Mouse (Mus musculus) forebrain, embryonic 11.5 days (tissue): ENCODE measurements around the gene Hes7. TPM values are rescaled to one million over a fixed set of nuclear protein-coding genes. Genes with fewer than 3 reads are reported as not detected.

Source experiments
- ATAC-seq: fragments of 200-750 bp; cut with Nextera tagmentation; replicated peaks from 2 replicates; pipeline ENCODE4 v1.8.0; 2017; ENCODE audit warnings: moderate TSS enrichment; ENCODE audit not compliant: low FRiP score
- DNase-seq: peaks from one replicate; pipeline ENCODE4 v3.0.0-alpha.2; 2017; ENCODE audit warnings: low spot score
- H3K27ac ChIP-seq: fragments of 300-500 bp; sonication (generic); 2 replicates; pipeline ENCODE4 v1.5.1; 2014; ENCODE audit warnings: low read depth, low read length
- H3K27me3 ChIP-seq: fragments of 300-500 bp; sonication (generic); 2 replicates; pipeline ENCODE4 v1.6.1; 2014; ENCODE audit warnings: mild to moderate bottlenecking, low read length, mixed read lengths; ENCODE audit not compliant: control insufficient read depth, insufficient read depth
- H3K36me3 ChIP-seq: fragments of 300-500 bp; sonication (generic); 2 replicates; pipeline ENCODE4 v1.6.1; 2014; ENCODE audit warnings: mild to moderate bottlenecking, low read length, moderate library complexity, mixed read lengths; ENCODE audit not compliant: control insufficient read depth, insufficient read depth
- H3K4me1 ChIP-seq: fragments of 300-500 bp; sonication (generic); replicated peaks from 2 replicates; pipeline ENCODE4 v1.6.1; 2014; ENCODE audit warnings: low read length, mixed read lengths; ENCODE audit not compliant: control insufficient read depth, insufficient read depth
- H3K4me2 ChIP-seq: fragments of 300-500 bp; sonication (generic); 2 replicates; pipeline ENCODE4 v1.6.1; 2014; ENCODE audit warnings: low read depth, mild to moderate bottlenecking, low read length, moderate library complexity, mixed read lengths; ENCODE audit not compliant: severe bottlenecking
- H3K4me3 ChIP-seq: fragments of 300-500 bp; sonication (generic); 2 replicates; pipeline ENCODE4 v1.5.1; 2014; ENCODE audit warnings: low read depth, low read length
- H3K9ac ChIP-seq: fragments of 300-500 bp; sonication (generic); 2 replicates; pipeline ENCODE4 v1.6.1; 2014; ENCODE audit warnings: low read length
- H3K9me3 ChIP-seq: fragments of 300-500 bp; sonication (generic); 2 replicates; pipeline ENCODE4 v1.6.1; 2016; ENCODE audit warnings: low read length, mixed read lengths; ENCODE audit not compliant: control insufficient read depth
- WGBS: fragments of 180-500 bp; shearing (Covaris S2); extraction: QIAGEN DNeasy Blood & Tissue Kit; methylation state at CpG from one replicate; pipeline ENCODE4 v1.1.7; 2014; 5-methylcytosine and 5-hydroxymethylcytosine counted together
- polyA plus RNA-seq: library from polyadenylated mRNA; unstranded; fragments of >200 nt; fragmentation: Nextera tagmentation; extraction: Ambion mirVana; gene quantifications from 2 replicates; pipeline ENCODE4 v1.2.1, GENCODE M21; 2014

The Hes7 gene
- polyA plus RNA-seq, 1 experiment from 2014 or later = 0.11 TPM

DNA sequence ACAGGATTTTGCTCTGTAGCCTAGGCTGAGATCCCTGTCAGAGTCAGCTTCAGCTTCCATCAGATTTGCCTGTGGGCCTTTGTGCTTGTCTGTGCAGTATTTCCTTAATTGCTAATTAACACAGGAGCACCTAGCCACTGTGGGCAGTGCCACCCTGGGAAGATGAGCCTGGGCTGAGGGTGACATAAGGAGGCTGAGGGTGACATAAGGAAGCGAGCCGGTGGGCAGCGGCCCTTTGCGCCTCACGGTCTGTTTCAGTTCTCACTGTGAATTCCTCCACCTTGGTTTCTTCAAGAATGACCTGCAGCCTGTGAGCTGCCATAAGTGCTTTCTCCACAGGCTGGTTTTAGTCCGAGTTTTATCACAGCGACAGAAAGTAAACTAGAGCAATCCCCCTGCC is 38.6 kb upstream of the Hes7 start:
- Histone ChIP-seq H3K27ac (no peak overlapping the region), H3K4me2 (no peak overlapping the region), H3K4me1 (no peaks in the 10 kb centered on the region), H3K36me3 (no peaks in the 10 kb centered on the region), H3K9me3 (no peaks in the 10 kb centered on the region), H3K9ac (no peak overlapping the region), H3K27me3 (no peaks in the 10 kb centered on the region), H3K4me3 (no peak overlapping the region)
- WGBS = 87% methylated on average over 7 of the region's 7 CpGs
- DNase-seq = no peak
- ATAC-seq = no peak

DNA sequence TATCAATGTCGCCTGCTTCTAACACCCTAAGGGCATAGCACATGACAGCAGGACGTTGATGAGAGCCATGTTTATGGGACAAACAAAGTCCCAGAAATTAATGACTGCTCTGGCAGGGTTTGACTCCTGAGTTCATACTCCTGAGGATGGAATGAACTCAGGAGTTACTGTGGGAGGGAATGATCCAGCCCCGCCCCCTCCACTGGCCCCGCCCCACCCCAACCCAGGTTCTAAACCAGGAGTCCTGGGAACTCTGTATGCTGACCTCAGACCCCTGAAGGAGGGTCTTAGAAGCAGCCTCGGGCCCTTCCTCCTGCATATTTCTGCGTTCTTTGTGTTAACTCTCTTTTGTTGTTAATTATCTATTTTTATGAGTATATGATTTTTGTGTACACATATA is 34.6 kb upstream of the Hes7 start:
- Histone ChIP-seq H3K9ac (no peak overlapping the region), H3K27ac (no peak overlapping the region), H3K4me2 (no peak overlapping the region), H3K9me3 (no peaks in the 10 kb centered on the region), H3K4me3 (no peak overlapping the region), H3K27me3 (no peaks in the 10 kb centered on the region), H3K4me1 (peaks cover 10% of the 10 kb centered on the region; the same call in 1 of the 2 replicates), H3K36me3 (no peaks in the 10 kb centered on the region)
- ATAC-seq (no peak), DNase-seq (no peak)
- WGBS = 70% methylated on average over 6 of the region's 6 CpGs

GRCm38 (mm10) chr11:69086390-69086789 is 33.8 kb upstream of the Hes7 start:
- H3K4me2 ChIP-seq = no peak overlapping the region
- 76% methylated on average over 6 of the region's 6 CpGs for WGBS
- no peak overlapping the region for H3K4me3 ChIP-seq
- H3K4me1 ChIP-seq = peaks cover 10% of the 10 kb centered on the region; the same call in 1 of the 2 replicates
- H3K27ac ChIP-seq = no peak overlapping the region
- H3K9me3 ChIP-seq = no peaks in the 10 kb centered on the region
- no peak overlapping the region for H3K9ac ChIP-seq
- no peaks in the 10 kb centered on the region; the same call in 1 of the 2 replicates for H3K36me3 ChIP-seq
- H3K27me3 ChIP-seq = no peaks in the 10 kb centered on the region
- DNase-seq (no peak), ATAC-seq (no peak)

- DNase-seq (no peak), ATAC-seq (no peak)
- Histone ChIP-seq H3K4me1 (peaks cover 10% of the 10 kb centered on the region; the same call in 1 of the 2 replicates), H3K9ac (no peak overlapping the region; the same call in 1 of the 2 replicates), H3K4me2 (no peak overlapping the region), H3K9me3 (no peaks in the 10 kb centered on the region), H3K27ac (peak overlapping the region; percentile 27; the same call in 1 of the 2 replicates), H3K4me3 (no peak overlapping the region), H3K36me3 (no peaks in the 10 kb centered on the region; the same call in 1 of the 2 replicates), H3K27me3 (no peaks in the 10 kb centered on the region)
- 40% methylated on average over 4 of the region's 4 CpGs for WGBS
Measured at GRCm38 (mm10) chr11:69087082-69087481, 33.1 kb upstream of the Hes7 start.

DNA sequence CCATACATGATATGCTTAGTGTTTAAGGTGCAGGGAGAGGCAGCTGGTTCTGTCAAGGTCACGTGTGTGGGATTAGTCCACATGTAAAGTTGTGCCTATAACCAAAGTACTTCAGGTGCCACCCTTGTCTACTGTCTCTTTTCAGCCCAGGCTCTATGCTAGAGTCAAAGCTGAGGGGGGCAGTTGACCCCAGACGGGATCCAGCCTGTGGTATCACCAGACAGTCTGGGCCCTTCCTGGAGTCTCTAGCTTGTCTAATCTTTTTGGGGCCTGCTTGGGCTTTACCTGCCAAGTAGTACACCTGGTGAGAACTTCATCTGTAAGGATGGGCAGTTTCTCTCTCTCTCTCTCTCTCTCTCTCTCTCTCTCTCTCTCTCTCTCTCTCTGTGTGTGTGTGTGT is 32.6 kb upstream of the Hes7 start:
- no peak for ATAC-seq
- peaks cover 10% of the 10 kb centered on the region; the same call in 1 of the 2 replicates for H3K4me1 ChIP-seq
- no peak overlapping the region for H3K4me3 ChIP-seq
- no peak for DNase-seq
- no peak overlapping the region for H3K4me2 ChIP-seq
- no peaks in the 10 kb centered on the region for H3K27me3 ChIP-seq
- H3K9me3 ChIP-seq = no peaks in the 10 kb centered on the region
- no peaks in the 10 kb centered on the region; the same call in 1 of the 2 replicates for H3K36me3 ChIP-seq
- WGBS = 68% methylated on average over 2 of the region's 2 CpGs
- H3K9ac ChIP-seq = no peak overlapping the region
- H3K27ac ChIP-seq = no peak overlapping the region

DNA sequence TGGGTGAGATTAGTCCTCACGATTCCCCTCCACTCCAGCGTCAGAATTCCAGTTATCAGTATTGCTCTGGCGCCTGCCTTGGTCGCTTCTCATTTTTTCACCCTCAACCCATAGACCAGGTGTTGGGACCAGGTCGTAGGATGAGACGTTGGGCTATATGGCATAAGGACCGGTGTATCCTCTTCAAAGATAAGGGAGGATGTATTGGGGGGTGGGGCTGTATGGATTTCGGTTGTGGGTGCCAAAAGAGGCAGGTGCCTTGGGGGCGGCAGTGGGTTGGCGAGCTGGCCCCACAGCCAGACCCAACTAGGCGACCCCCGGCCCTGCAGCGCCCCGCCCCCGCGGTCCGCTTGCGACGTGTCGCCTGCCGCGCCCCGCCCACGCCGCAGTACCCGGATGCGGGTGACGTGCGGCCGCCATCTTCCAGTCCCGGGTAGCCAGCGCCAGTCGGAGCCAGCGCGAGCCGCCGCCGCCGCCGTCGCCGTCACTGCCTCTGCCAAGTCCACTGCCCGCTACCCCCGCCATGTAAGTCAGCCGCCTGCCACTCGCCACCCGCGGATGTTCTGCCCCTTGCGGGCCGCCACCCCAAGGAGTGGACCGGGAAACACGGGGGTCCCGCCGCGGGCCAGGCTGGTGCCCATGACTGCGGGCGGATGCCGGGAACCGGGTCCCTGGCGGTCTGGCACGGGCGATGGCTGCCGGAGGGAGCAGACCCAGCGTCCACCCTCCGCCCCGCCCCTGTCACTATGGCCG is 31.9 kb upstream of the Hes7 start, which contains the start of gene Vamp2:
Gene Vamp2, plus strand, starts transcription at position 388 of the 753 bp plus-strand sequence.
- 1% methylated on average over 64 of the region's 67 CpGs for WGBS
- Histone ChIP-seq H3K4me2 (peak within 1 kb of the TSS; percentile 93), H3K36me3 (no peaks in the 10 kb centered on the region; the same call in 1 of the 2 replicates), H3K4me3 (peak within 1 kb of the TSS; percentile 98), H3K9ac (peak within 1 kb of the TSS; percentile 98), H3K27ac (peak within 1 kb of the TSS; percentile 82), H3K9me3 (no peaks in the 10 kb centered on the region), H3K4me1 (peaks cover 10% of the 10 kb centered on the region; the same call in 1 of the 2 replicates), H3K27me3 (no peaks in the 10 kb centered on the region)
- peak; percentile 96 for DNase-seq
- ATAC-seq = peak; percentile 83

- peaks cover 10% of the 10 kb centered on the region; the same call in 1 of the 2 replicates for H3K4me1 ChIP-seq
Measured at GRCm38 (mm10) chr11:69088856-69089615, 31.2 kb upstream of the Hes7 start.

GRCm38 (mm10) chr11:69089616-69090290 is 30.5 kb upstream of the Hes7 start:
- DNase-seq (no peak), ATAC-seq (no peak)
- Histone ChIP-seq H3K27ac (no peak overlapping the region), H3K27me3 (no peaks in the 10 kb centered on the region), H3K4me2 (peak overlapping the region; percentile 93), H3K9me3 (no peaks in the 10 kb centered on the region), H3K36me3 (no peaks in the 10 kb centered on the region; the same call in 1 of the 2 replicates), H3K9ac (peak overlapping the region; percentile 98; the same call in 1 of the 2 replicates), H3K4me1 (peaks cover 10% of the 10 kb centered on the region; the same call in 1 of the 2 replicates), H3K4me3 (peak overlapping the region; percentile 98)
- WGBS = 89% methylated on average over 12 of the region's 12 CpGs

More at GRCm38 (mm10) chr11:69088856-69089615, 31.2 kb upstream of the Hes7 start:
- Histone ChIP-seq H3K27ac (peak overlapping the region; percentile 82), H3K4me3 (peak overlapping the region; percentile 98), H3K27me3 (no peaks in the 10 kb centered on the region), H3K9ac (peak overlapping the region; percentile 98), H3K9me3 (no peaks in the 10 kb centered on the region), H3K36me3 (no peaks in the 10 kb centered on the region; the same call in 1 of the 2 replicates), H3K4me2 (peak overlapping the region; percentile 93)
- ATAC-seq (peak; percentile 50), DNase-seq (no peak)
- WGBS = 10% methylated on average over 25 of the region's 25 CpGs
